Mouse (Mus musculus): ENCODE data around the gene Hist1h3g.

Hist1h3g gene

DNA sequence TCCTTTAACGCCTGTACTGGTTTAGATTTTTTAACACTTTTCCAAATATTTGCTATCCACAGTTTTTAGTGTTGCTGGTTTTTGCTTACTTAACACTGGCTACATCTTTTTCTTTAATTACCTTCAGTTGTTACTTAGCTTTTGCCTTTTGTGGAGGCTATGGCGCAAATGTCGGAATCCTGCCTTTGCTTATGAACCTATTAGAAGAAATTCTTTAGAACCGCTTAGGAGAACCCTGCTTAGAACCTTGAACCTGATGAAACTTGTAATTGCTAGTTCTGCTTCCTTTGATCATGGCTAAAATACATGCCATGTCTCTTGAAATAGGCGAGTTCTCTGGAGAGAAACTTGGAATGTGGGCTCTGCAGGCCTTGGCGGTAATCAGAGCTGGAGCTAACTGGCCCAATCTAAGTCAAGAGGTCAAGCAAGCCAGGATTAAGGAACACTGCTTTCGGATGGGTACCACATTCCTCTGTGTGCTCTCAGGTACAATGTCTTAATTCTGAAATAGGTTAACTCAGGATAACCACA lies 41.2 kb downstream of the Hist1h3g start:
- no peak for DNase-seq (ENCODE audit: low read depth in 2 of 2, low spot score in 2 of 2)

DNA sequence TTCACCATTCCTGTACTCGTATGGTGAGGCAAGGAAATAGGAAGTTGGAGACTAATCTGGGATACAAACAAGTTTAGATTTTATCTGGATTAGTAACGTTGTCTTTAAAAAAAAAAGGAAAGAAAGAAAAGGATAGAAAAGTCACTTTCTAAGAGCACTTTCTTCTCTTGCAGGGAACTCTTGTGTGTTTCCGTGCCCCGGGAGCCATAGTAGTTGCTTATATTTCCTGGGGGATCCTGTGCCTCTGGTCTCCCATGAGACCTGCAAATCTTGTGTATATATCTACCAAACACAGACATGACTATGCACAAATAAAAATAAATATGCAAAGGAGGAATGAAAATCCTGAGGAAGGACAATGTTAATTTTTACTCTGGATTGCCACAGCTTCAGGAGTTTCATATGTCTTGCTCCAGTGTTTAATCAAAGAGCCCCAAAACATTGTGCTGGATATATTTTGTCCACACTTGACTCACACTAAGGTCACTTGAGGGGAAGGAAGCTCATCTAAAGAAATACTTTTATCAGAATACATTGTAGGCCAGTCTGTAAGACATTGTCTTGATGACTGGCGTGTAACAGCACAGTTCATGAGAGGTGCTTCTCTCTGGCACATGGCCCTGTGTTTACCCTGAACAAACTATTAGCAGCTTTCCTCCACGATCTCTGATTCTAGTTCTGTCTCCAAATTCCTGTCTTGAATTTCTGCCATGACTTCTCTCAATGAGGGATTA lies 41.9 kb downstream of the Hist1h3g start:
- DNase-seq (ENCODE audit: low read depth in 2 of 2, low spot score in 2 of 2): no peak

DNA sequence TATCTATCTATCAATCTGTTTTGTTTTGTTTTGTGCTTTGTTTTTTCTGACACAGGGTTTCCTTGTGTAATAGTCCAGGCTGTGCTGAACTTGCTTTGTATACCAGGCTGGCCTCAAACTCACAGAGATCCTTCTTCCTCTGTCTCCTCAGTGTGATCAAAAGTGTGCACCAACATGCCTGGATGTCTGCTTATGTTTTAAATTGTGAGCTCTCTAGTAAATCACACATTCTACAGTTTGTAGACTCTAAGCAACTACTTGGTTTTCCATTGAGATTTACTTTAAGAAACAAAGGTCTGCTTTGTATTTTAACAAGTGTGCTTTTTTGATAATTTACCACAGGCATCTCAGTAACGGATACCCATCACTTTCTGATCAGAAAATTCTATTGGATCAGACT lies 42.6 kb downstream of the Hist1h3g start:
- no peak for DNase-seq (ENCODE audit: low read depth in 2 of 2, low spot score in 2 of 2)

DNA sequence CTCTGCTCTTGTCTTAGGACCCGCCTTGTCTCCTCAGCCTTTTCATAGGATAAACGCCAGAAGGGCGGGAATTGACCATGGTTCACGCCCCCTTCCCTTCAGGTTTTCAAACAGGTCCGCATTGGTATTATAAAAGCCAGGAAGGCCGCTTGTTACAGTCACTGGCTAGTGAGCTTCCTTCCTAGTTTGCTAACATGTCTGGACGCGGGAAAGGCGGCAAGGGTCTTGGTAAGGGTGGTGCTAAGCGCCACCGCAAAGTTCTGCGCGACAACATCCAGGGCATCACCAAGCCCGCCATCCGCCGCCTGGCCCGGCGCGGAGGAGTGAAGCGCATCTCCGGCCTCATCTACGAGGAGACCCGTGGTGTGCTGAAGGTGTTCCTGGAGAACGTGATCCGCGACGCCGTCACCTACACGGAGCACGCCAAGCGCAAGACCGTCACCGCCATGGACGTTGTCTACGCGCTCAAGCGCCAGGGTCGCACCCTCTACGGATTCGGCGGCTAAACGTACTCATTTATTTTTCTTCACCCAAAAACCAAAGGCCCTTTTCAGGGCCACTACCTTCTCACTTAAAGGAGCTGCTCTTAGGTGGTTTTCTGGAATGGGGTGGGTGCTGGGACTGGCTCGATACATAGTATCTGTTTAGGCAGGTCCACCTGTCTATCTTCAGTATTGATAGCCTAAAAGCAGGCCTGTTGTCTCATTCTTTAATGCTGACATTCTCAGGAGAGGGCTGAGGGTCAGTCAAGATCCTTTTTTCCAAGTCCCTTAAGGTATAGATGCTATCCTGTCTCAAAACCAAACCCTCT lies 46.4 kb downstream of the Hist1h3g start, which contains the start of gene Hist1h4d:
Gene Hist1h4d, plus strand, starts transcription at position 191 of the 811 bp plus-strand sequence.
- DNase-seq (ENCODE audit: low read depth in 2 of 2, low spot score in 2 of 2): peak; percentile 85 to 91

DNA sequence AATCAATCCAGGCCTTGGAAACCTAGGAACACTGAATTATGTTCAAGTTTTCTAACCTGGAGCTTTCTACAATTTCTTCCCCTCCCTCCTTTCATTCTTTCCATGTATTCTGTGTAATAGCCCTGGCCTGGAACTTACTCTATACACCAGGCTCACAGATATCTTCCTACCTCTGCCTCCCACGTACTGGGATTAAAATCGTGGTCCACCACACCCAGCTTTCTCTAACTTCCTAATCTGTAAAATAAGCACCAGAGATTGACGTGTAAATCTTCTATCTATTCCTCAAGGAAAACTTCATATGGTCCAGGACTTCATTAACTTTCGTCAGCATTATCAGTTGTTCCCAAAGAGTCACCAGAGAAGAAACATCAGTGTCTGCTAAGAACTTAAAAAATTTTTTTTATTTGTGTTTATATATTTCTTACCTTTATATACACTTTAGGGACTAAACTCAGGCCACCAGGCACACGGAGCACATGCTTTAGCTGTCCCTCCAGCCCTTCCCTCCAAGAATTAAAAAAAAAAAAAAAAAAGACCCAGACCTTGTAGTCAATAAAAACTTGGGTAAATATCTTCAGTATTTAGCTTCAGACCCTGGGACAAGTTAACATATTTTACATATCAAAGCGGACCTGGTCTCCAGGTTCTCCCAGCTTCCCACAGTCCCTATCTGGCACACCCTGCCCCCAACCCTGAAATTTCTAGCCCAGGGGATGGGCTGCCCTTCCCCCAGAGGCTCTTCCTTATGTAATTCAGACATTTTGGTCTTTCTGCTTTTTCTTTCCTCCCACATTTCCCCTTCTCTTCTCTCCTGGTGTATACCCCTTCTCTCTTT lies 47.2 kb downstream of the Hist1h3g start:
- DNase-seq (ENCODE audit: low read depth in 2 of 2, low spot score in 2 of 2): no peak

DNA sequence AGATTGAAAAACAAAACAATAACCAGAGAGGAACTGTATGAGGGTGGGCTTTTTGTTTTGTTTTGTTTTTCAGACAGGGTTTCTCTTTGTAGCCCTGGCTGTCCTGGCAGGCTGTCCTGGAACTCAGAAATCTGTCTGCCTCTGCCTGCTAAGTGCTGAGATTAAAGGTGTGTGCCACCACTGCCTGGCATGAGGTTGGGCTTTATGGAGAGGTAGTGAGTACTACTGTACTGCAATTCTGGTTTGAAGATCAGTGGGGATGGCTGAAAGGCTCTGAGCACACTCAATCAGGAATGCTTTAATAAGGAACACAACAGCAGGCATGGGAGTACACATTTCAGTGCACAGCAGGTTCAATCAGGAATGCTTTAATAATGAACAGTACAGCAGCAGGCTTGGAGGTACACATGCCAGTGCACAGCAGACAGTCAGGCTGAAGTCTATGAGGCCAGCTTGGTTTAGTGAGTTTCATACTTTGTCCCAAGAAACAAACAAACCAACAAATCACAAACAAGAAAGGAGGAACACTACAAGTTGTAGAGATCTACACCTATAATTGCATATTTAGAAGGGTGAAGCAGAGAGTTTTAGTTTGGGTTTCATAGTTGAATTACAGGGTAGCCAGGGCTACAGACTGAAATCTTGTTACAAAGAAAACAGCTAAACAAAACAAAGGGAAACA lies 48.3 kb downstream of the Hist1h3g start:
- DNase-seq (ENCODE audit: low read depth in 2 of 2, low spot score in 2 of 2): no peak

DNA sequence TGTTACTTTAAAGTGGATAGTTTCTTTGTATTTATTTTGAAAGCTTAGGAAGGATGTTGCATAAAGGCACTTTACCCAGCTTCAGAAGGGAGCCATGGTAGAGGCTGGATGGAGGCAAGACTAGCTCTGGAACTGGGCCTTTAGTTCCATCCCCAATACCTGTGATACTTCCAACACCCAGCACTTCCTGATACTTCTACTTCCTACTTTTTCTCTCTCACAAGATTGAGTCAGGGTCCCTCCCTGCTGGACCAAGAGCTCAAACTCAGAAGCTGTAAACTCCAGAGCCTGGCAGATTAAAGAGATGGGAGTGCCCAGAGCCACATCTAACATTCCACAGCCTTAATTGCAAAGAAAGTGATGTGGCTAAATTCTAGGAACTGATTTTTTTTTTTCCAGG lies 49.1 kb downstream of the Hist1h3g start:
- no peak for DNase-seq (ENCODE audit: low read depth in 2 of 2, low spot score in 2 of 2)

DNA sequence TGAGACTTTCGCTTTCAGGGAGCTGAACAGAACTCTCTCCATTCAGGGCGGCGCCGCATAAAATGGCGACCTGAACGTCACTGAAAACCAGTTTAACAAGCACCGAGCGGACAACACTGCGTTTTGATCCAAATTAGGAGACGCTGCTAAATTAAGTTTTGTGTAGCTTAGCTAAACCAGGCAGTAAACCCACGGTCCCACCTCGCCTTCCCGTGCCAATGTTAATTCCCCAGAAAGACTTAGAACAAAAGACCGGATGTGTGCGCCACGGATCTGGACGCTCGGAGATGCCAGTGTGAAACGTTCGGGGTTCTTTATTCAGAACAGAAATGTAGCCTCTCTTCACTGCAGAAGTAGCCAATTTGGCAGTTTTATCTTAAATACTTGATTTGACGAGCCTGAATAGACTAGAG lies 49.8 kb downstream of the Hist1h3g start:
- peak; percentile 62 to 70 for DNase-seq (ENCODE audit: low read depth in 2 of 2, low spot score in 2 of 2)
